9 mouse cellular contexts compared by ENCODE assay signal in genomic region chr1:24633553-24634132, GRCm38 (mm10). TPM values are rescaled to one million over a fixed set of nuclear protein-coding genes. Genes with fewer than 3 reads are reported as not detected.
A peak's percentile ranks its signal among the peaks of the same experiment; 100 is the strongest.
DNase-seq lines count a peak whose midpoint lies in the region; ATAC-seq and TF ChIP-seq lines count a peak whose summit lies in the region.
"Had no signal": no experiment of that assay in that cellular context is flagged by ENCODE, and none has a peak within 500 bp of the region (broad histone marks: within the 10 kb centered on the region; RNA-seq: fewer than 3 reads in every experiment).

No protein-coding gene starts in this region.

- peak; percentile 5 for DNase-seq in gastrocnemius, postnatal 14 days
- no peak for DNase-seq in gastrocnemius, postnatal 36 days
- peak; percentile 22 for DNase-seq in telencephalon, adult 2 months (ENCODE audit: low read depth, low spot score)
- DNase-seq in thymus, postnatal 36 days, result no peak

- TF ChIP-seq CTCF in E14TG2a.4 (conservative IDR thresholded peaks at IDR 0.05; ENCODE audit: low read length), result peak; percentile 71
- peak; percentile 71 for TF ChIP-seq CTCF in cortical plate, adult 2 months (IDR thresholded peaks at IDR 0.05; ENCODE audit: extremely low read depth, insufficient read depth, low read length)

- no peaks in the 10 kb centered on the region for H3K36me3 ChIP-seq in E14TG2a.4 (ENCODE audit: insufficient read depth, low read length)
- no peaks in the 10 kb centered on the region for H3K36me3 ChIP-seq in hindbrain, embryonic 16.5 days (ENCODE audit: control insufficient read depth, insufficient read depth, low read length)
- no peaks in the 10 kb centered on the region for H3K36me3 ChIP-seq in limb, embryonic 12.5 days

- TF ChIP-seq POLR2A in cortical plate, adult 2 months (IDR thresholded peaks at IDR 0.05; ENCODE audit: extremely low read depth, insufficient read depth, low read length), result no peak

- H3K4me2 ChIP-seq in hindbrain, embryonic 16.5 days (ENCODE audit: low read length), result peak overlapping the region; percentile 25; the same call in 1 of the 2 replicates
- peak overlapping the region; percentile 13; the same call in 1 of the 2 replicates for H3K4me2 ChIP-seq in limb, embryonic 12.5 days

- no peak overlapping the region for H3K4me3 ChIP-seq in E14TG2a.4 (replicated peaks; ENCODE audit: low read length)
- H3K4me3 ChIP-seq in cortical plate, adult 2 months (ENCODE audit: insufficient read depth, low read length), result no peak overlapping the region
- no peak overlapping the region for H3K4me3 ChIP-seq in hindbrain, embryonic 16.5 days (ENCODE audit: low read length)
- no peak overlapping the region for H3K4me3 ChIP-seq in limb, embryonic 12.5 days (replicated peaks)

- 39% methylated on average over 14 of the region's 14 CpGs for WGBS in hindbrain, embryonic 16.5 days
- 35% methylated on average over 14 of the region's 14 CpGs for WGBS in limb, embryonic 12.5 days

- no peak overlapping the region for H3K9ac ChIP-seq in hindbrain, embryonic 16.5 days (ENCODE audit: low read depth, low read length)
- H3K9ac ChIP-seq in limb, embryonic 12.5 days (replicated peaks), result no peak overlapping the region

- H3K27ac ChIP-seq in cortical plate, adult 2 months (ENCODE audit: insufficient read depth, low read length), result no peak overlapping the region
- H3K27ac ChIP-seq in hindbrain, embryonic 16.5 days (ENCODE audit: low read depth, low read length), result no peak overlapping the region
- H3K27ac ChIP-seq in limb, embryonic 12.5 days, result no peak overlapping the region

- 0 out of 2 replicates have a peak, but pooled peaks cover 2% of the 10 kb centered on the region for H3K27me3 ChIP-seq in E14TG2a.4 (ENCODE audit: insufficient read depth, low read length)
- no peaks in the 10 kb centered on the region for H3K27me3 ChIP-seq in hindbrain, embryonic 16.5 days (replicated peaks; ENCODE audit: control insufficient read depth, insufficient read depth, low read length)
- no peaks in the 10 kb centered on the region for H3K27me3 ChIP-seq in limb, embryonic 12.5 days

- intact Hi-C loops in gastrocnemius, postnatal 14 days (cut with DNase I; ENCODE audit: low total_unique reads), result no loop called here
- intact Hi-C loops in gastrocnemius, postnatal 36 days (cut with DNase I), result loop anchor here (2.0 to 10.0 kb wide), 2 partner anchors 255 to 329 kb away; no protein-coding TSS in a partner anchor

- ATAC-seq in hindbrain, embryonic 16.5 days, result no peak
- ATAC-seq in limb, embryonic 12.5 days (ENCODE audit: insufficient number of reproducible peaks, insufficient read depth, low FRiP score, low TSS enrichment, low read depth), result no peak

- H3K4me1 ChIP-seq in E14TG2a.4 (replicated peaks; ENCODE audit: low read depth, low read length), result no peaks in the 10 kb centered on the region
- no peaks in the 10 kb centered on the region for H3K4me1 ChIP-seq in cortical plate, adult 2 months (ENCODE audit: control insufficient read depth, insufficient read depth, low read length)
- no peaks in the 10 kb centered on the region for H3K4me1 ChIP-seq in hindbrain, embryonic 16.5 days (ENCODE audit: control insufficient read depth, insufficient read depth, low read depth, low read length)
- H3K4me1 ChIP-seq in limb, embryonic 12.5 days (replicated peaks), result no peaks in the 10 kb centered on the region

- H3K9me3 ChIP-seq in E14TG2a.4 (ENCODE audit: low read length), result no peaks in the 10 kb centered on the region
- no peaks in the 10 kb centered on the region for H3K9me3 ChIP-seq in hindbrain, embryonic 16.5 days (ENCODE audit: control insufficient read depth, low read length)
- H3K9me3 ChIP-seq in limb, embryonic 12.5 days, result no peaks in the 10 kb centered on the region

RNA-seq across cellular contexts. Expression of gene Lmbrd1, which starts 44.8 kb away (rescaled TPM):
- total RNA-seq in gastrocnemius, postnatal 14 days (2021), result 10 to 100 TPM; 30.5 to 31.1 TPM
- total RNA-seq in gastrocnemius, postnatal 36 days (2021), result 10 to 100 TPM; 27.4 to 29.0 TPM
- 101 and 105 TPM in 2 replicates for polyA plus RNA-seq in cortical plate, adult 2 months (2012; rRNA removed)
- 53.5 and 59.0 TPM in 2 replicates for polyA plus RNA-seq in hindbrain, embryonic 16.5 days (2015; fragmentation: Nextera tagmentation; extraction: Ambion mirVana)
- polyA plus RNA-seq in limb, embryonic 12.5 days (2016; fragmentation: Nextera tagmentation; extraction: Ambion mirVana), result 25.2 and 31.3 TPM in 2 replicates

RNA-seq across cellular contexts. Expression of gene Col19a1, which starts 46.4 kb away (rescaled TPM):
- total RNA-seq in gastrocnemius, postnatal 14 days (2021), result 1 to 10 TPM; 3.6 TPM
- total RNA-seq in gastrocnemius, postnatal 36 days (2021), result 1 to 10 TPM; 1.4 to 1.9 TPM
- polyA plus RNA-seq in cortical plate, adult 2 months (2012; rRNA removed), result 7.3 and 9.3 TPM in 2 replicates
- polyA plus RNA-seq in hindbrain, embryonic 16.5 days (2015; fragmentation: Nextera tagmentation; extraction: Ambion mirVana), result 2.6 and 2.7 TPM in 2 replicates
- 5.5 and 6.2 TPM in 2 replicates for polyA plus RNA-seq in limb, embryonic 12.5 days (2016; fragmentation: Nextera tagmentation; extraction: Ambion mirVana)
- total RNA-seq: MEL had no signal

Comparison
In these comparisons a context has a peak if more than half of its experiments do, and no peak if none do; other contexts are left out.
1. DNase-seq: peak in gastrocnemius, postnatal 14 days (single experiment) and telencephalon, adult 2 months (single experiment); none in gastrocnemius, postnatal 36 days (0 of 2) and thymus, postnatal 36 days (0 of 2).